Mouse (Mus musculus): Measurements from ENCODE around the gene Disc1. TPM values are rescaled to one million over a fixed set of nuclear protein-coding genes. Genes with fewer than 3 reads are reported as not detected.

The Disc1 gene
- total and polyA plus RNA-seq, 3 experiments = not detected

DNA sequence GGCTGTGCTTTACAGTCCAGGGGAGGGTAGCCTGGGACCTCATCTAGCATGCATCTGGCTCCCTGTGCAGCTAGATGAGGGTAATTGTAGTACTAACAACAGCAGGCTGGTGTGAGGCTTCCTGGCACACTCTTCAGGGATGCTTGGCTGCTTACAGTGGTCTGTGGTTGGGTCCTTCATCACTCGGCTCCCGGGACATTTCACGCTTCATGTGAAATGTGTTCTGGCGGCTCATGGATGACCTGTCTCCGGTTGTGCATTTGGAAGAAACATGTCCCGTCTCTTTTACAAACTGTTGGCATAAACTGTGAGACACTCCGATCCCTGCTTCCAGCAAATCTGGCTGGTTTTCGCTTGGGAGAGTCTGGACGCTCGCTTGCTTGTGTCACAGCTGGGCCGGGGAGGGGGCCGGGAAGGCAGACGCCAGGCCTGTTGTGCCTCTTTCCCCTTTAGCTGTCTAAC lies 85.7 kb downstream of the Disc1 start:
- dilution Hi-C loops (cut with MboI; ENCODE audit: extremely low pct_ligation_motif_present, extremely low pct_unique_long_range_greater_than_20kb, low sequenced_read_pairs) = no loop called here
- H3K9me3 ChIP-seq (replicated peaks; ENCODE audit: low read length) = peaks cover 6% of the 10 kb centered on the region

GRCm38 (mm10) chr8:125140965-125141364 lies 87.0 kb downstream of the Disc1 start:
- H3K4me3 ChIP-seq (replicated peaks in 1 of 3; ENCODE audit: low read depth in 2 of 3, low read length in 2 of 3, poor library complexity in 1 of 3) = no peak overlapping the region
- dilution Hi-C loops (cut with MboI; ENCODE audit: extremely low pct_ligation_motif_present, extremely low pct_unique_long_range_greater_than_20kb, low sequenced_read_pairs) = no loop called here
- in situ Hi-C loops (cut with MboI; ENCODE audit: low pct_ligation_motif_present, low pct_unique_long_range_greater_than_20kb, low sequenced_read_pairs) = no loop called here

More for the DNA sequence above, 85.7 kb downstream of the Disc1 start:
- H3K4me2 ChIP-seq (ENCODE audit: insufficient read depth, low read depth, poor library complexity, severe bottlenecking) = no peak overlapping the region
- no peak for TF ChIP-seq EP300 (IDR thresholded peaks at IDR 0.05; ENCODE audit: low read length)
- TF ChIP-seq POLR2A (IDR thresholded peaks at IDR 0.05; ENCODE audit: low read depth, low read length) = no peak
- TF ChIP-seq ZC3H11A (IDR thresholded peaks at IDR 0.05; ENCODE audit: low read depth, low read length) = no peak
- no peak for TF ChIP-seq MEF2A (IDR thresholded peaks at IDR 0.05; ENCODE audit: borderline replicate concordance, low read depth, low read length)
- no peak for TF ChIP-seq UBTF (IDR thresholded peaks at IDR 0.05; ENCODE audit: low read depth, low read length)
- no peak for TF ChIP-seq JUND (conservative IDR thresholded peaks at IDR 0.05; ENCODE audit: low read depth, low read length)
- no peak for TF ChIP-seq MXI1 (IDR thresholded peaks at IDR 0.05; ENCODE audit: low read depth, low read length)
- no peak for TF ChIP-seq SIN3A (IDR thresholded peaks at IDR 0.05; ENCODE audit: low read length)
- TF ChIP-seq SMC3 (IDR thresholded peaks at IDR 0.05; ENCODE audit: low read depth, low read length) = no peak
- TF ChIP-seq NELFE (IDR thresholded peaks at IDR 0.05; ENCODE audit: low read depth, low read length) = no peak
- TF ChIP-seq TCF12 (IDR thresholded peaks at IDR 0.05; ENCODE audit: low read depth, low read length) = no peak
- TF ChIP-seq JUN (IDR thresholded peaks at IDR 0.05; ENCODE audit: insufficient read depth, low read depth, low read length) = no peak
- TF ChIP-seq GABPA (IDR thresholded peaks at IDR 0.05; ENCODE audit: insufficient replicate concordance, low read depth, low read length) = no peak
- TF ChIP-seq BHLHE40 (IDR thresholded peaks at IDR 0.05; ENCODE audit: low read depth, low read length) = no peak
- no peak for TF ChIP-seq USF1 (IDR thresholded peaks at IDR 0.05; ENCODE audit: low read depth, low read length)
- TF ChIP-seq USF2 (conservative IDR thresholded peaks at IDR 0.05; ENCODE audit: low read depth, low read length) = no peak
- no peak for TF ChIP-seq ZNF384 (IDR thresholded peaks at IDR 0.05; ENCODE audit: low read depth, low read length)
- no peak for TF ChIP-seq CHD2 (IDR thresholded peaks at IDR 0.05; ENCODE audit: low read length)
- in situ Hi-C loops (cut with MboI; ENCODE audit: low pct_ligation_motif_present, low pct_unique_long_range_greater_than_20kb, low sequenced_read_pairs) = no loop called here
- no peaks in the 10 kb centered on the region for H3K36me3 ChIP-seq (replicated peaks in 1 of 2; ENCODE audit: control insufficient read depth in 1 of 2, insufficient read depth in 1 of 2, low read length in 1 of 2)
- no peaks in the 10 kb centered on the region for H3K79me2 ChIP-seq (replicated peaks; ENCODE audit: control insufficient read depth, extremely low read depth, insufficient read depth, poor library complexity, severe bottlenecking)
- H3K27me3 ChIP-seq (replicated peaks) = peaks cover 71% of the 10 kb centered on the region
- no peaks in the 10 kb centered on the region for H3K4me1 ChIP-seq (ENCODE audit: control insufficient read depth in 1 of 2, insufficient read depth in 2 of 2)
- no peak overlapping the region for H3K4me3 ChIP-seq (replicated peaks in 1 of 3; ENCODE audit: low read depth in 2 of 3, low read length in 2 of 3, poor library complexity in 1 of 3)
- DNase-seq (ENCODE audit: extremely low read depth) = no peak
- H3K9ac ChIP-seq (ENCODE audit: insufficient read depth, low read depth) = no peak overlapping the region
- H3K27ac ChIP-seq (ENCODE audit: insufficient read depth, low read depth) = no peak overlapping the region

More at GRCm38 (mm10) chr8:125140965-125141364, 87.0 kb downstream of the Disc1 start:
- Histone ChIP-seq H3K36me3 (replicated peaks in 1 of 2; ENCODE audit: control insufficient read depth in 1 of 2, insufficient read depth in 1 of 2, low read length in 1 of 2) (no peaks in the 10 kb centered on the region), H3K4me2 (ENCODE audit: insufficient read depth, low read depth, poor library complexity, severe bottlenecking) (no peak overlapping the region), H3K4me1 (ENCODE audit: control insufficient read depth in 1 of 2, insufficient read depth in 2 of 2) (no peaks in the 10 kb centered on the region), H3K9ac (ENCODE audit: insufficient read depth, low read depth) (no peak overlapping the region), H3K27ac (ENCODE audit: insufficient read depth, low read depth) (no peak overlapping the region), H3K27me3 (replicated peaks) (peaks cover 66% of the 10 kb centered on the region), H3K9me3 (replicated peaks; ENCODE audit: low read length) (peaks cover 12% of the 10 kb centered on the region), H3K79me2 (replicated peaks; ENCODE audit: control insufficient read depth, extremely low read depth, insufficient read depth, poor library complexity, severe bottlenecking) (no peaks in the 10 kb centered on the region)
- no peak for TF ChIP-seq ETS1 (conservative IDR thresholded peaks at IDR 0.05; ENCODE audit: low read depth, low read length)
- TF ChIP-seq ZKSCAN1 (IDR thresholded peaks at IDR 0.05; ENCODE audit: borderline replicate concordance, low read depth, low read length) = no peak
- no peak for TF ChIP-seq HCFC1 (IDR thresholded peaks at IDR 0.05; ENCODE audit: low read depth, low read length)
- TF ChIP-seq ZC3H11A (IDR thresholded peaks at IDR 0.05; ENCODE audit: low read depth, low read length) = no peak
- TF ChIP-seq ZMIZ1 (IDR thresholded peaks at IDR 0.05; ENCODE audit: low read depth, low read length) = no peak
- no peak for TF ChIP-seq GABPA (IDR thresholded peaks at IDR 0.05; ENCODE audit: insufficient replicate concordance, low read depth, low read length)
- no peak for TF ChIP-seq CHD2 (IDR thresholded peaks at IDR 0.05; ENCODE audit: low read length)
- no peak for TF ChIP-seq CHD1 (IDR thresholded peaks at IDR 0.05; ENCODE audit: low read depth, low read length)
- no peak for TF ChIP-seq KAT2A (IDR thresholded peaks at IDR 0.05; ENCODE audit: insufficient replicate concordance, low read length)
- TF ChIP-seq RAD21 (IDR thresholded peaks at IDR 0.05; ENCODE audit: low read depth, low read length) = no peak
- no peak for TF ChIP-seq ZNF384 (IDR thresholded peaks at IDR 0.05; ENCODE audit: low read depth, low read length)
- TF ChIP-seq USF2 (conservative IDR thresholded peaks at IDR 0.05; ENCODE audit: low read depth, low read length) = no peak
- TF ChIP-seq CTCF (conservative IDR thresholded peaks at IDR 0.05 in 1 of 2, IDR thresholded peaks at IDR 0.05 in 1 of 2; ENCODE audit: low read depth in 2 of 2, low read length in 2 of 2) = no peak
- no peak for TF ChIP-seq MAX (IDR thresholded peaks at IDR 0.05; ENCODE audit: low read length)
- no peak for TF ChIP-seq MEF2A (IDR thresholded peaks at IDR 0.05; ENCODE audit: borderline replicate concordance, low read depth, low read length)
- no peak for TF ChIP-seq SMC3 (IDR thresholded peaks at IDR 0.05; ENCODE audit: low read depth, low read length)
- no peak for DNase-seq (ENCODE audit: extremely low read depth)
